Mouse (Mus musculus) ES-E14 (cell line): ENCODE results near the gene Gpd1.

Experiments used
- CHD2 ChIP-seq: IDR thresholded peaks from 2 replicates; pipeline ENCODE4 v1.6.1; 2014; ENCODE audit warnings: mild to moderate bottlenecking, low read depth, low read length, inconsistent platforms
- HCFC1 ChIP-seq: IDR thresholded peaks from 2 replicates; pipeline ENCODE4 v1.6.1; 2012; ENCODE audit warnings: low read length, inconsistent platforms, borderline replicate concordance; ENCODE audit not compliant: insufficient read depth
- MAFK ChIP-seq: IDR thresholded peaks from 2 replicates; pipeline ENCODE4 v1.6.1; 2014; ENCODE audit warnings: mild to moderate bottlenecking, low read depth, low read length, inconsistent platforms; ENCODE audit not compliant: insufficient read depth
- ZNF384 ChIP-seq: IDR thresholded peaks from 2 replicates; pipeline ENCODE4 v1.6.1; 2012; ENCODE audit warnings: low read depth, low read length, inconsistent platforms

DNA sequence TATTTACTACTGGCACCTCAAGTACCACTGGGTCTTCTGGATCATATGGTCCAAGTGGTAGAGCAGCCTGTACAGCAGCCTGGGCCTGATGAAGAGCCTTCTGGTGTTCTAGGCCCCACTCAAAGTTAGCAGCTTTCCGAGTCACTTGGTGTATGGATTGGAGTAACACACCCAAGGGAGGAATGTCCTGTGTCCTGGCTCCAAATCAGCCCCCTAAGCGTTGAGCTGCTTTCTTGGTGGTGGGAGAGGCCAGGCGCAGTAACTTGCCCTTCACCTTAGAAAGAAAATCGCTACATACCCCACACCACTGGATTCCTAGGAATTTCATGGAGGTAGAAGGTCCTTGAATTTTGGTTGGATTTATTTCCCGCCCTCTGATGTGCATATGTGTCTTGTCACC lies 33.2 kb upstream of the Gpd1 start:
- no peak for TF ChIP-seq CHD2
- no peak for TF ChIP-seq HCFC1
- TF ChIP-seq MAFK: no peak
- TF ChIP-seq ZNF384: no peak
